Mouse (Mus musculus): ENCODE measurements around the gene Mcrs1.

Gene Mcrs1

DNA sequence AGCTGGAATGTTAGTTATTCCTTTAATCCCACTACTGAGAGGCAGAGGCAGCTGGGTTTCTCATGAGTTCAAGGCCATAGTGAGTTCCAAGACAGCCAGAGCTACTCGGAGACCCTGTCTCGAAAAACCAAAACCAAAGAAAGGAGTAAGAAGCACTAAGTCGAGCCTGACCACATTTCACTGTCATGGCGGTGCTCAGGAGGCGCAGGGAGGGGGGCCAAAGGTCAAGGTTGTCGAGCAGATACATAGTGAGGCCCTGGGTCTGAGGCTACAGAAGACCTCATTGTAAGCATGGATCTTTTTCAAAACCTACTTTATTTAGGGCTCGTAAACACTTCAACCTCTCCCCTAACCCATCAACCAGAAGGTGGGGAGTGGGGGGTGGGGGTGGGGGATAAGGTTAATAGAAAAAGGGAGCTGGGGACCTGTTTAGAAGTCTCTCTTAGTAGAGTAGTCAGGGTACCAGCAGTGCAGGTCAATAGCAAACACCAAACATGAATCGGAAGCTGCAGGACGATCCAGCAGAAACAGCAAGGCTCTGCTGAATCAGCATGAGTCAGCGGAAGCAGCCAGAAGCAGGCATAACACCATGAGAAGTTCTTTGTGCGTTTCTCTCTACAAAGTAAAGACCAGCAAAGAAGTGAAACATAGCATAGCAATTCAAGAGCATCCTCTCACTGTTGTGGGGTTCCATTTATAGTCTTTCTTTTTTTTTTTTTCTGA, 35.9 kb downstream of the Mcrs1 start:
- ATAC-seq (ENCODE audit: insufficient number of reproducible peaks, low FRiP score, low TSS enrichment), result no peak

- ATAC-seq (ENCODE audit: insufficient number of reproducible peaks, low FRiP score, low TSS enrichment), result no peak
Observed at GRCm38 (mm10) chr15:99214941-99215340, 36.8 kb downstream of the Mcrs1 start.

GRCm38 (mm10) chr15:99213183-99213582, 38.6 kb downstream of the Mcrs1 start:
- ATAC-seq (ENCODE audit: insufficient number of reproducible peaks, low FRiP score, low TSS enrichment), result no peak

GRCm38 (mm10) chr15:99205959-99206358, 45.8 kb downstream of the Mcrs1 start:
- ATAC-seq (ENCODE audit: insufficient number of reproducible peaks, low FRiP score, low TSS enrichment), result no peak

GRCm38 (mm10) chr15:99198761-99199160, 53.0 kb downstream of the Mcrs1 start:
- no peak for ATAC-seq (ENCODE audit: insufficient number of reproducible peaks, low FRiP score, low TSS enrichment)

DNA sequence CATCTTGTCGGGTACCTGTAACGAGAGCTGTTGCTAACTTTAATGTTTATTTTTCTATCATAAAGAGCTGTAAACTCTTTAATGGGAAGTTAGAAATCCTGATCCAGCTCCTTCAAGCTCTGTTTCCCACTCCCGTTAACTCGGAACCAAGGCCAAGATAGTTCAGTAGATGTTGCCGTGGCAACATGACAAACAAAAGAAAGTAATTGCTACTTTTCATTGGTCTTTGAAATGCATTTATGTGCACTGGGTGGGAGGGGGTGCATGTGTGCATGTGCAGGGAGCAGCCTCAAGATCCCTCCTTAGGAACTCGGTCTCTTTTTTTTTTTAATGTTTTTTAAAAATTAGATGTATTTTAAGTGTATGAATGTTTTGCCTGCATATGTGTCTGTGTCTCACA, 56.7 kb downstream of the Mcrs1 start:
- no peak for ATAC-seq (ENCODE audit: insufficient number of reproducible peaks, low FRiP score, low TSS enrichment)

- ATAC-seq (ENCODE audit: insufficient number of reproducible peaks, low FRiP score, low TSS enrichment), result no peak
Observed at GRCm38 (mm10) chr15:99194358-99194757, 57.4 kb downstream of the Mcrs1 start.
